Mouse (Mus musculus) spleen, adult 12 weeks (tissue): ENCODE results near the gene Jade3.

Source experiments
- DNase-seq: peaks from one replicate; pipeline ENCODE4 v3.0.0; 2022; ENCODE audit warnings: low spot score

Gene Jade3

DNA sequence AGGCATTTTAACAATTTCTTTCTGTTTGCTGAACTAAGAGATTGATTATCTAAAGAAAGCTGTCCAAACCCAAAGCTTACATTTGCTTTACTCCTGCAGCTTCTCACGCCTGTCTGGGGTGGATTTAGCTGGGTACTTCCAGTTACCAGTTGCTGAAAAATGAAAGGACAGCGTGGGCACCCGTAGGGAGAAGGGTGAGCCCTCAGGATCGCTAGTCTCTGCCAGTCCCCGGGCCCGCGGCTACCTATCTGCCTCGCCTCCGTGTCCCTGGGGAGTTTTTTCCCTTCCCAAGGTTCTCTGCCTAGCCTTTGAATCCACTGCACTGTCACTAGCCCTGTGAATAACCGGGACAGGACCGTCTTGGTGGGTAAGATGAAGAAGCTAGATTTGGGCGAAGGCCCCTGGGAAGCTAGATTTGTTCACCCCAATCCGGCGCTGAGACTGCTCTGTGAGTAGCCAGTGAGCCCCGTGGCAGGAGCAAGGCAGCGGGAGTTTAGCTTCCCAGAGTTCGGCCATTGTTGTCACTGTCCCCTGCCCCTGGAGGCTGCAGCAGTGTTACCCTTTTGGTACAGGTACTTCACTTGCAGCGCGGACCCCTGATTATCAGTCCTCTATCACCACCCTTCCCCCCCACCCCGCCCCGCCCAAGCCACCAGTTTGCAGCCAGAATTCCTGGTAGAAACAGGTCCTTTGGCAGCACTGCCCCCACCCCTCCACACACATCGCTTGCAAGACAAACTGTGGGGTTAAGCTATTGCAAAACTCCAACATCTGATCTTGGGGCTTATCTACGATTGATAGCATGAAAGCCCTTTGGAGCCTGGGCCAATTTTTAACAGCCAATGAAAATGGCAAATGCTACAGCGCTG is 122.8 kb downstream of the Jade3 start:
- DNase-seq: no peak

- DNase-seq: no peak
Observed at GRCm38 (mm10) chrX:20548880-20549440, 123.5 kb downstream of the Jade3 start.

- no peak for DNase-seq
Observed at GRCm38 (mm10) chrX:20549532-20549931, 124.0 kb downstream of the Jade3 start, which contains the start of gene Rgn. Rgn (plus strand) TSS chrX:20549787.

DNA sequence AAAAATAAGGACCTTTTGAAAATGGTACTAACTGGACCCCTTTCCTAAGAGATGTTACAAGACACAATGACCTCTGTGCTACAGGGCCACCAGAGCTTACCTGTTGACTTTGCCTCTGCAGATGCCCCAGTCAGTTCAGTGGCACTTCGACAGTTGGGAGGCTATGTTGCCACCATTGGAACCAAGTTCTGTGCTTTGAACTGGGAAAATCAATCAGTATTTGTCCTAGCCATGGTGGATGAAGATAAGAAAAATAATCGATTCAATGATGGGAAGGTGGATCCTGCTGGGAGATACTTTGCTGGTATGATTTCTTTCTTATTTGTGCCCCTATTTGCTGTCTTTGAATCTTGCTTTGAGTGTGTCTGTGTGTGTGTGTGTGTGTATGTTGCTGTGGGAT is 126.7 kb downstream of the Jade3 start:
- DNase-seq: no peak

DNA sequence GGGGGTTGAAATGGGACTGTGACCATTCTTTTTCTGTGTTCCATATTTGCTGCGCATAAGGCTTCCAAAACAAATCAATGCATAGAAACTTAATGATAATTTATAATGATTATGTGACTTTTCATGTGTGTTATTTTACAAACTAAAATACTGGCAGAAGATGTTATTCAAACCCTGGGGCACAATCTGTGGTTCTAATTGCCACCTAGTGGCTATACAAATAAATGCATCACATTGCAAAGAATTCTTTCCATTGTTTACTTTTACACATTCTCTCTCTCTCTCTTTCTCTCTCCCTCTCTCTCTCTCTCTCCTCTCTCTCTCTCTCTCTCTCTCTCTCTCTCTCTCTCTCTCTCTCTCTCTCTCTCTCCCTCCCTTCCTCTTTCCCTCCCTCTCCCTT is 136.4 kb downstream of the Jade3 start:
- no peak for DNase-seq

- no peak for DNase-seq
Observed at GRCm38 (mm10) chrX:20563941-20564340, 138.5 kb downstream of the Jade3 start.
